Mouse (Mus musculus) MEL (cell line): ENCODE results near the gene Spast. TPM values are rescaled to one million over a fixed set of nuclear protein-coding genes. Genes with fewer than 3 reads are reported as not detected.

Experiments
- DNase-seq: peaks from one replicate; pipeline ENCODE4 v3.0.0; 2011; ENCODE audit warnings: low read depth, low spot score
- H3K27ac ChIP-seq: 2 replicates; pipeline ENCODE4 v1.5.1; 2012; ENCODE audit warnings: low read depth, mild to moderate bottlenecking, control low read depth, low read length, moderate library complexity; ENCODE audit not compliant: control insufficient read depth
- H3K27me3 ChIP-seq, 2 experiments: fragments of 150-350 bp in 1 of 2; sonication (generic) in 1 of 2; 2 replicates each; pipeline ENCODE4 v1.6.1; 2012; ENCODE audit warnings: low read length in 2 of 2, mild to moderate bottlenecking in 2 of 2, improper control_type of control experiment in 1 of 2, moderate library complexity in 1 of 2; ENCODE audit not compliant: insufficient read depth in 2 of 2, control insufficient read depth in 1 of 2
- H3K36me3 ChIP-seq, 2 experiments: 2 replicates each; pipeline ENCODE4 v1.6.1; 2012 to 2014; ENCODE audit warnings: low read length in 2 of 2, improper control_type of control experiment in 1 of 2, inconsistent platforms in 1 of 2, mild to moderate bottlenecking in 1 of 2; ENCODE audit not compliant: insufficient read depth in 2 of 2, control insufficient read depth in 1 of 2
- H3K4me1 ChIP-seq, 2 experiments: fragments of 150-350 bp in 1 of 2; sonication (generic) in 1 of 2; 2 replicates each; pipeline ENCODE4 v1.6.1; 2012; ENCODE audit warnings: low read length in 2 of 2, improper control_type of control experiment in 1 of 2, mild to moderate bottlenecking in 1 of 2; ENCODE audit not compliant: insufficient read depth in 2 of 2, control insufficient read depth in 1 of 2
- H3K4me3 ChIP-seq, 2 experiments: fragments of 150-350 bp in 1 of 2; sonication (generic) in 1 of 2; 2 replicates each; pipeline ENCODE4 v1.5.1; 2012; ENCODE audit warnings: low read depth in 2 of 2, low read length in 2 of 2, mild to moderate bottlenecking in 2 of 2, moderate library complexity in 2 of 2, control low read depth in 1 of 2, improper control_type of control experiment in 1 of 2; ENCODE audit not compliant: control insufficient read depth in 1 of 2, insufficient read depth in 1 of 2
- H3K79me2 ChIP-seq: 2 replicates; pipeline ENCODE4 v1.6.1; 2012; ENCODE audit warnings: mild to moderate bottlenecking, low read length, moderate library complexity; ENCODE audit not compliant: control insufficient read depth, poor library complexity, insufficient read depth
- H3K9ac ChIP-seq: 2 replicates; pipeline ENCODE4 v1.6.1; 2012; ENCODE audit warnings: low read depth, mild to moderate bottlenecking, control low read depth, low read length, moderate library complexity; ENCODE audit not compliant: control insufficient read depth, poor library complexity, severe bottlenecking
- H3K9me3 ChIP-seq: fragments of 150-350 bp; sonication (generic); replicated peaks from 2 replicates; pipeline ENCODE4 v1.6.1; 2012; ENCODE audit warnings: mild to moderate bottlenecking, low read length, improper control_type of control experiment, moderate library complexity; ENCODE audit not compliant: insufficient read depth
- BHLHE40 ChIP-seq: IDR thresholded peaks from 2 replicates; pipeline ENCODE4 v1.6.1; 2012; ENCODE audit warnings: low read depth, mild to moderate bottlenecking, inconsistent platforms, low read length, improper control_type of control experiment, borderline replicate concordance
- CHD2 ChIP-seq: IDR thresholded peaks from 2 replicates; pipeline ENCODE4 v1.6.1; 2011; ENCODE audit warnings: low read length, improper control_type of control experiment
- CTCF ChIP-seq, 3 experiments: IDR thresholded peaks in 2 of 3; conservative IDR thresholded peaks in 1 of 3; 2 replicates each; pipeline ENCODE4 v1.5.1; 2011 to 2012; ENCODE audit warnings: low read length in 3 of 3, low read depth in 2 of 3, mild to moderate bottlenecking in 2 of 3, improper control_type of control experiment in 1 of 3, inconsistent platforms in 1 of 3, mixed read lengths in 1 of 3, moderate library complexity in 1 of 3; ENCODE audit not compliant: control insufficient read depth in 1 of 3, insufficient read depth in 1 of 3, poor library complexity in 1 of 3, severe bottlenecking in 1 of 3
- ELF1 ChIP-seq: IDR thresholded peaks from 2 replicates; pipeline ENCODE4 v1.6.1; 2014; ENCODE audit warnings: low read depth, mild to moderate bottlenecking, inconsistent platforms, low read length, improper control_type of control experiment, moderate library complexity
- ETS1 ChIP-seq: IDR thresholded peaks from 2 replicates; pipeline ENCODE4 v1.6.1; 2012; ENCODE audit warnings: low read depth, mild to moderate bottlenecking, inconsistent platforms, low read length, improper control_type of control experiment, moderate library complexity
- GATA1 ChIP-seq: IDR thresholded peaks from 2 replicates; pipeline ENCODE4 v1.6.1; 2011; ENCODE audit warnings: low read depth, low read length, improper control_type of control experiment
- KAT2A ChIP-seq: conservative IDR thresholded peaks from 2 replicates; pipeline ENCODE4 v1.6.1; 2012; ENCODE audit warnings: low read depth, low read length, improper control_type of control experiment, inconsistent platforms
- MAFK ChIP-seq: IDR thresholded peaks from 2 replicates; pipeline ENCODE4 v1.6.1; 2011; ENCODE audit warnings: low read depth, mild to moderate bottlenecking, low read length, improper control_type of control experiment, borderline replicate concordance
- MAX ChIP-seq: IDR thresholded peaks from 2 replicates; pipeline ENCODE4 v1.6.1; 2011; ENCODE audit warnings: low read length, improper control_type of control experiment
- MAZ ChIP-seq: IDR thresholded peaks from 2 replicates; pipeline ENCODE4 v1.6.1; 2012; ENCODE audit warnings: low read depth, mild to moderate bottlenecking, inconsistent platforms, low read length, improper control_type of control experiment
- MYB ChIP-seq: IDR thresholded peaks from 2 replicates; pipeline ENCODE4 v1.6.1; 2011; ENCODE audit warnings: mild to moderate bottlenecking, low read depth, low read length, improper control_type of control experiment
- POLR2A ChIP-seq, 2 experiments: IDR thresholded peaks; 2 replicates each; pipeline ENCODE4 v1.6.1; 2011 to 2012; ENCODE audit warnings: low read length in 2 of 2, mild to moderate bottlenecking in 2 of 2, control low read depth in 1 of 2, improper control_type of control experiment in 1 of 2, low read depth in 1 of 2, moderate library complexity in 1 of 2; ENCODE audit not compliant: control insufficient read depth in 1 of 2, insufficient read depth in 1 of 2, poor library complexity in 1 of 2
- POLR2AphosphoS2 ChIP-seq: IDR thresholded peaks from 2 replicates; pipeline ENCODE4 v1.6.1; 2011; ENCODE audit warnings: low read length, improper control_type of control experiment
- POLR2AphosphoS5 ChIP-seq: IDR thresholded peaks from 2 replicates; pipeline ENCODE4 v1.6.1; 2012; ENCODE audit warnings: low read depth, borderline replicate concordance, mild to moderate bottlenecking, inconsistent platforms, low read length, moderate library complexity, mixed read lengths
- RCOR1 ChIP-seq: IDR thresholded peaks from 2 replicates; pipeline ENCODE4 v1.6.1; 2012; ENCODE audit warnings: low read depth, mild to moderate bottlenecking, inconsistent platforms, low read length, improper control_type of control experiment
- SIN3A ChIP-seq: IDR thresholded peaks from 2 replicates; pipeline ENCODE4 v1.6.1; 2012; ENCODE audit warnings: low read length, improper control_type of control experiment, inconsistent platforms
- SMC3 ChIP-seq: IDR thresholded peaks from 2 replicates; pipeline ENCODE4 v1.6.1; 2011; ENCODE audit warnings: low read depth, low read length, improper control_type of control experiment
- USF1 ChIP-seq: IDR thresholded peaks from 2 replicates; pipeline ENCODE4 v1.6.1; 2014; ENCODE audit warnings: low read depth, mild to moderate bottlenecking, inconsistent platforms, low read length, improper control_type of control experiment, moderate library complexity
- ZKSCAN1 ChIP-seq: IDR thresholded peaks from 2 replicates; pipeline ENCODE4 v1.6.1; 2012; ENCODE audit warnings: low read depth, mild to moderate bottlenecking, inconsistent platforms, low read length, improper control_type of control experiment, moderate library complexity
- ZNF384 ChIP-seq: IDR thresholded peaks from 2 replicates; pipeline ENCODE4 v1.6.1; 2012; ENCODE audit warnings: low read depth, mild to moderate bottlenecking, inconsistent platforms, low read length, improper control_type of control experiment
- polyA plus RNA-seq, 2 experiments: library from polyadenylated mRNA; stranded (reverse) in 1 of 2; unstranded in 1 of 2; fragments of >175 nt in 1 of 2; fragments of >200 nt in 1 of 2; gene quantifications; 2 replicates each; pipeline versions ENCODE4 v1.2.1 to v1.2.4; 2012; ENCODE audit warnings: low replicate concordance in 2 of 2, low read depth in 1 of 2; ENCODE audit not compliant: insufficient read length in 2 of 2, insufficient read depth in 1 of 2, missing spikeins in 1 of 2
- total RNA-seq: library from RNA; depleted of rRNA; stranded (reverse); fragments of 300-350 nt; gene quantifications from 2 replicates; pipeline ENCODE4 v1.2.3, GENCODE M21; 2012

The Spast gene
- total and polyA plus RNA-seq, 3 experiments, result 29.0 to 35.2 TPM; not detected in 1

DNA sequence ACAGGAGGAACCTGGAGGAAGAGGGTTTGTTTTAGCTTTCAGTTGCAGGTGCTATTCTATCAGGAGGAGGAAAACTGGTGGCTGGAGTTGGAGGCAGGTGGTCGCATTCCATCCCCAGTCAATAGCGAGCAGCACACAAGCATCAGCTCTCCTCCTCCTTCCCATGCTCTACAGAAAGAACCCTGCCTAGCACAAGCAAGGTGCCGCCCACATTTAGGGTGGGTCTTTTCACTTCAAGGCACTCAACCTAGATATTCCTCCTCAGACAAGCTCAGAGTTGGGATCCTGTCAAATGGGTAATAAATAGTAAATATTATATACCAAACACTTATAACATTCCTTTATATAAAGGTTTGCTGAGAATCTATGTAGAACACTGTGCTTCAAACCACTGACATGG, 48.6 kb upstream of the Spast start:
- H3K27ac ChIP-seq, result no peak overlapping the region

DNA sequence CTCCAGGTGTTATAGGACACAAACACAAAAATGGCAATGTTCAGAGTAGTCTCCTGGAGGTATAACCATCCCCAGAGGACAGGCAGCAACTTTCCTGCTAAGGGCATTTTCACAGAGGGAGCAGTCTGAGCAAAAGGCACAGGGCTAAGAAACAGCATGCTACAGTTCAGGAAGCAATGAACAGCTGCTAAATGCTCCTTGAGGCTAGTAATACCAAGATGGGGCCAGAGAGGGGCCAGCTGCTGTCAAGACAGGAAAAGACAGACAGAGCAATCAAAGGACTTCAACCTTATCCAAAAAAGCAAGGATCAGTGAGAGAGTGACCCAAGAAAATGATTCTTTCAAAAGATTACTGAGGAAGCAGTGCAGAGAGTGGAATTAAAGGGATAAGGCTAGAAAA, 47.9 kb upstream of the Spast start:
- H3K36me3 ChIP-seq, result peaks cover 5 to 48% of the 10 kb centered on the region in 2 experiments
- H3K9ac ChIP-seq, result 0 out of 2 replicates have a peak overlapping the region, but pooled peaks have one; percentile 34
- no peak overlapping the region for H3K27ac ChIP-seq
- peaks cover 28% of the 10 kb centered on the region in 2 experiments for H3K4me1 ChIP-seq
- H3K27me3 ChIP-seq, result no peaks in the 10 kb centered on the region
- no peaks in the 10 kb centered on the region for H3K9me3 ChIP-seq
- no peak for DNase-seq
- TF ChIP-seq ETS1 (peak; percentile 13; the same call in 1 of the 2 replicates), SIN3A (0 out of 2 replicates have a peak, but pooled peaks have one; percentile 11), MYB (no peak), KAT2A (no peak)
- no peak overlapping the region for H3K4me3 ChIP-seq
- peaks cover 66% of the 10 kb centered on the region for H3K79me2 ChIP-seq

More for the DNA sequence above, 48.6 kb upstream of the Spast start:
- TF ChIP-seq KAT2A, result no peak
- no peak for TF ChIP-seq MAX
- no peak for TF ChIP-seq MAFK
- TF ChIP-seq POLR2A (IDR thresholded peaks at IDR 0.05; ENCODE audit: control insufficient read depth in 1 of 2, insufficient read depth in 1 of 2, low read depth in 1 of 2, low read length in 2 of 2, poor library complexity in 1 of 2), result no peak
- TF ChIP-seq CTCF (IDR thresholded peaks at IDR 0.05 in 2 of 3, conservative IDR thresholded peaks at IDR 0.05 in 1 of 3; ENCODE audit: control insufficient read depth in 1 of 3, insufficient read depth in 1 of 3, low read depth in 2 of 3, low read length in 3 of 3, poor library complexity in 1 of 3, severe bottlenecking in 1 of 3), result no peak
- TF ChIP-seq RCOR1, result no peak
- TF ChIP-seq ELF1, result no peak
- no peak for TF ChIP-seq ZNF384
- TF ChIP-seq POLR2AphosphoS5, result no peak
- TF ChIP-seq USF1, result no peak
- TF ChIP-seq GATA1, result no peak
- no peak for TF ChIP-seq ZKSCAN1
- TF ChIP-seq MAZ, result no peak
- TF ChIP-seq SMC3, result no peak
- no peak for TF ChIP-seq BHLHE40
- no peak for TF ChIP-seq CHD2
- no peak for TF ChIP-seq POLR2AphosphoS2
- TF ChIP-seq, all 39 proteins: peak for 0
- no peak for DNase-seq
- Histone ChIP-seq H3K4me3 (no peak overlapping the region), H3K27me3 (no peaks in the 10 kb centered on the region), H3K79me2 (peaks cover 70% of the 10 kb centered on the region), H3K9me3 (no peaks in the 10 kb centered on the region), H3K36me3 (peaks cover 5 to 54% of the 10 kb centered on the region in 2 experiments), H3K4me1 (peaks cover 32 to 35% of the 10 kb centered on the region in 2 experiments), H3K9ac (no peak overlapping the region)
